Comparison of ENCODE assay signal across 11 mouse cellular contexts in genomic region chr12:89530679-89531350, GRCm38 (mm10).
DNase-seq lines count a peak whose midpoint lies in the region; ATAC-seq and TF ChIP-seq lines count a peak whose summit lies in the region.
"Had no signal": no experiment of that assay in that cellular context is flagged by ENCODE, and none has a peak within 500 bp of the region (broad histone marks: within the 10 kb centered on the region; RNA-seq: fewer than 3 reads in every experiment).

No protein-coding gene starts in this region.

- no peak overlapping the region for H3K9ac ChIP-seq in kidney, postnatal 0 days (ENCODE audit: low read depth, low read length)
- H3K9ac ChIP-seq in forebrain, embryonic 14.5 days (ENCODE audit: low read length): no peak overlapping the region
- no peak overlapping the region for H3K9ac ChIP-seq in midbrain, embryonic 12.5 days (replicated peaks)
- H3K9ac ChIP-seq in intestine, embryonic 16.5 days (ENCODE audit: low read depth, low read length): no peak overlapping the region
- H3K9ac ChIP-seq: stomach, embryonic 15.5 days had no signal

- H3K27me3 ChIP-seq in kidney, postnatal 0 days (ENCODE audit: insufficient read depth, low read length): no peaks in the 10 kb centered on the region
- H3K27me3 ChIP-seq in forebrain, embryonic 14.5 days (replicated peaks; ENCODE audit: control insufficient read depth, insufficient read depth, low read length): no peaks in the 10 kb centered on the region
- H3K27me3 ChIP-seq in midbrain, embryonic 12.5 days: no peaks in the 10 kb centered on the region
- H3K27me3 ChIP-seq in intestine, embryonic 16.5 days (replicated peaks; ENCODE audit: control insufficient read depth, insufficient read depth, low read length): no peaks in the 10 kb centered on the region
- H3K27me3 ChIP-seq: stomach, embryonic 15.5 days had no signal

- no peak for ATAC-seq in kidney, postnatal 0 days (replicated peaks; ENCODE audit: low FRiP score, low read depth)
- ATAC-seq in forebrain, embryonic 14.5 days: peak; percentile 66; the same call in 1 of the 2 replicates
- peak; percentile 96 for ATAC-seq in midbrain, embryonic 12.5 days (ENCODE audit: low FRiP score, low read depth)
- no peak for ATAC-seq in intestine, embryonic 16.5 days

- peak; percentile 16 for DNase-seq in kidney, postnatal 0 days (ENCODE audit: low spot score)
- DNase-seq in kidney, adult 8-10 months: no peak
- DNase-seq in ZHBTc4 (ENCODE audit: low read depth, low spot score): peak; percentile 40
- peak; percentile 67 for DNase-seq in forebrain, embryonic 14.5 days (ENCODE audit: low spot score)
- no peak for DNase-seq in urinary bladder, postnatal 25 days (ENCODE audit: low spot score)
- no peak for DNase-seq in adrenal gland, postnatal 14 days
- DNase-seq: adrenal gland, adult 8-10 months had no signal

- 20% methylated on average over 4 of the region's 4 CpGs for WGBS in kidney, postnatal 0 days
- WGBS in forebrain, embryonic 14.5 days: under 1% methylated on average over 4 of the region's 4 CpGs
- 2% methylated on average over 4 of the region's 4 CpGs for WGBS in midbrain, embryonic 12.5 days
- 30% methylated on average over 4 of the region's 4 CpGs for WGBS in intestine, embryonic 16.5 days

- no peaks in the 10 kb centered on the region for H3K9me3 ChIP-seq in kidney, postnatal 0 days (replicated peaks; ENCODE audit: low read length)
- H3K9me3 ChIP-seq in forebrain, embryonic 14.5 days (replicated peaks; ENCODE audit: control insufficient read depth, low read length): no peaks in the 10 kb centered on the region
- no peaks in the 10 kb centered on the region for H3K9me3 ChIP-seq in midbrain, embryonic 12.5 days
- H3K9me3 ChIP-seq in intestine, embryonic 16.5 days (ENCODE audit: control insufficient read depth, low read length): no peaks in the 10 kb centered on the region
- H3K9me3 ChIP-seq: stomach, embryonic 15.5 days had no signal

- no peak overlapping the region for H3K4me3 ChIP-seq in kidney, postnatal 0 days (replicated peaks; ENCODE audit: low read depth, low read length)
- H3K4me3 ChIP-seq in forebrain, embryonic 14.5 days (ENCODE audit: low read depth, low read length): no peak overlapping the region
- H3K4me3 ChIP-seq in midbrain, embryonic 12.5 days: no peak overlapping the region
- no peak overlapping the region for H3K4me3 ChIP-seq in intestine, embryonic 16.5 days (ENCODE audit: low read length)
- H3K4me3 ChIP-seq: stomach, embryonic 15.5 days had no signal

- TF ChIP-seq CTCF in kidney, postnatal 0 days (IDR thresholded peaks at IDR 0.05; ENCODE audit: low read depth): peak; percentile 59

- no peak overlapping the region for H3K27ac ChIP-seq in kidney, postnatal 0 days
- no peak overlapping the region for H3K27ac ChIP-seq in forebrain, embryonic 14.5 days (ENCODE audit: low read depth, low read length)
- H3K27ac ChIP-seq in midbrain, embryonic 12.5 days (replicated peaks): 0 out of 2 replicates have a peak overlapping the region, but pooled peaks have one; percentile 25
- no peak overlapping the region for H3K27ac ChIP-seq in intestine, embryonic 16.5 days (ENCODE audit: low read length)
- H3K27ac ChIP-seq: stomach, embryonic 15.5 days had no signal

- H3K36me3 ChIP-seq in kidney, postnatal 0 days (ENCODE audit: insufficient read depth, low read length): no peaks in the 10 kb centered on the region
- no peaks in the 10 kb centered on the region for H3K36me3 ChIP-seq in forebrain, embryonic 14.5 days (ENCODE audit: control insufficient read depth, insufficient read depth, low read length)
- no peaks in the 10 kb centered on the region for H3K36me3 ChIP-seq in midbrain, embryonic 12.5 days
- no peaks in the 10 kb centered on the region for H3K36me3 ChIP-seq in intestine, embryonic 16.5 days (ENCODE audit: control insufficient read depth, insufficient read depth, low read length)
- H3K36me3 ChIP-seq: stomach, embryonic 15.5 days had no signal

- no peaks in the 10 kb centered on the region for H3K4me1 ChIP-seq in kidney, postnatal 0 days (replicated peaks; ENCODE audit: insufficient read depth, low read length)
- no peaks in the 10 kb centered on the region for H3K4me1 ChIP-seq in forebrain, embryonic 14.5 days (ENCODE audit: control insufficient read depth, insufficient read depth, low read length)
- no peaks in the 10 kb centered on the region for H3K4me1 ChIP-seq in midbrain, embryonic 12.5 days
- H3K4me1 ChIP-seq in intestine, embryonic 16.5 days (ENCODE audit: control insufficient read depth, insufficient read depth, low read length): no peaks in the 10 kb centered on the region
- H3K4me1 ChIP-seq: stomach, embryonic 15.5 days had no signal

- no peak overlapping the region for H3K4me2 ChIP-seq in kidney, postnatal 0 days (ENCODE audit: low read length)
- H3K4me2 ChIP-seq in forebrain, embryonic 14.5 days (ENCODE audit: low read length): no peak overlapping the region
- H3K4me2 ChIP-seq in midbrain, embryonic 12.5 days (replicated peaks): no peak overlapping the region
- H3K4me2 ChIP-seq in intestine, embryonic 16.5 days (ENCODE audit: low read depth, low read length): no peak overlapping the region
- H3K4me2 ChIP-seq: heart, embryonic 11.5 days; stomach, embryonic 15.5 days had no signal

Comparison
In these comparisons a context has a peak if more than half of its experiments do, and no peak if none do; other contexts are left out.
1. DNase-seq: peak in kidney, postnatal 0 days (single experiment), ZHBTc4 (single experiment) and forebrain, embryonic 14.5 days (single experiment); none in kidney, adult 8-10 months (0 of 2), urinary bladder, postnatal 25 days (single experiment) and adrenal gland, postnatal 14 days (single experiment).
2. ATAC-seq: peak in forebrain, embryonic 14.5 days (single experiment) and midbrain, embryonic 12.5 days (single experiment); none in kidney, postnatal 0 days (single experiment) and intestine, embryonic 16.5 days (single experiment).